Mouse (Mus musculus) neural tube, embryonic 14.5 days (tissue): ENCODE measurements around the gene Zfp985. TPM values are rescaled to one million over a fixed set of nuclear protein-coding genes. Genes with fewer than 3 reads are reported as not detected.
"Not testable (repeated sequence)": the region's sequence is repeated elsewhere in the genome, so short reads cannot be mapped to it uniquely, and the experiment has no call there.

Experiments used
- ATAC-seq: fragments of 200-750 bp; cut with Nextera tagmentation; 2 replicates; pipeline ENCODE4 v1.8.0; 2017; ENCODE audit warnings: low read depth, mild to moderate bottlenecking, moderate TSS enrichment, moderate library complexity
- H3K27ac ChIP-seq: fragments of 300-500 bp; sonication (generic); 2 replicates; pipeline ENCODE4 v1.5.1; 2014; ENCODE audit warnings: low read depth, mild to moderate bottlenecking, control low read depth, low read length, moderate library complexity, mixed read lengths
- H3K27me3 ChIP-seq: fragments of 300-500 bp; sonication (generic); 2 replicates; pipeline ENCODE4 v1.6.1; 2014; ENCODE audit warnings: low read length; ENCODE audit not compliant: control insufficient read depth, insufficient read depth
- H3K36me3 ChIP-seq: fragments of 300-500 bp; sonication (generic); 2 replicates; pipeline ENCODE4 v1.6.1; 2014; ENCODE audit warnings: low read length, mixed read lengths; ENCODE audit not compliant: control insufficient read depth, insufficient read depth
- H3K4me1 ChIP-seq: fragments of 300-500 bp; sonication (generic); 2 replicates; pipeline ENCODE4 v1.6.1; 2014; ENCODE audit warnings: low read length; ENCODE audit not compliant: control insufficient read depth, insufficient read depth
- H3K4me2 ChIP-seq: fragments of 300-500 bp; sonication (generic); 2 replicates; pipeline ENCODE4 v1.6.1; 2014; ENCODE audit warnings: mild to moderate bottlenecking, low read depth, low read length, control low read depth
- H3K4me3 ChIP-seq: fragments of 300-500 bp; sonication (generic); 2 replicates; pipeline ENCODE4 v1.5.1; 2014; ENCODE audit warnings: low read depth, low read length, control low read depth, mixed read lengths
- H3K9ac ChIP-seq: fragments of 300-500 bp; sonication (generic); replicated peaks from 2 replicates; pipeline ENCODE4 v1.6.1; 2014; ENCODE audit warnings: low read depth, mild to moderate bottlenecking, control low read depth, low read length, mixed read lengths
- H3K9me3 ChIP-seq: fragments of 300-500 bp; sonication (generic); 2 replicates; pipeline ENCODE4 v1.6.1; 2016; ENCODE audit warnings: low read length; ENCODE audit not compliant: control insufficient read depth
- WGBS: fragments of 180-500 bp; shearing (Covaris S2); extraction: QIAGEN DNeasy Blood & Tissue Kit; methylation state at CpG from one replicate; pipeline ENCODE4 v1.1.7; 2014; 5-methylcytosine and 5-hydroxymethylcytosine counted together
- polyA plus RNA-seq: library from polyadenylated mRNA; unstranded; fragments of >200 nt; fragmentation: Nextera tagmentation; extraction: Ambion mirVana; gene quantifications from 2 replicates; pipeline ENCODE4 v1.2.1, GENCODE M21; 2014

Zfp985 gene
- polyA plus RNA-seq: 0.27 and 0.44 TPM in 2 replicates

GRCm38 (mm10) chr4:147553071-147553470 is at the start of gene Zfp985:
Zfp985 (plus strand) TSS chr4:147553277.
- H3K9me3 ChIP-seq, H3K9ac ChIP-seq, ATAC-seq, H3K27me3 ChIP-seq, H3K4me3 ChIP-seq, H3K27ac ChIP-seq, H3K4me1 ChIP-seq, H3K36me3 ChIP-seq, H3K4me2 ChIP-seq: not testable (repeated sequence)
- 85% methylated on average over 5 of the region's 5 CpGs for WGBS

GRCm38 (mm10) chr4:147509174-147509573 is 43.9 kb upstream of the Zfp985 start:
- no peaks in the 10 kb centered on the region for H3K36me3 ChIP-seq
- H3K4me1 ChIP-seq: no peaks in the 10 kb centered on the region
- peaks cover 9% of the 10 kb centered on the region for H3K9me3 ChIP-seq
- no peak overlapping the region for H3K4me2 ChIP-seq
- H3K4me3 ChIP-seq: no peak overlapping the region
- no peak overlapping the region for H3K9ac ChIP-seq
- H3K27ac ChIP-seq: no peak overlapping the region
- no peak for ATAC-seq
- 89% methylated on average over 2 of the region's 2 CpGs for WGBS
- no peaks in the 10 kb centered on the region for H3K27me3 ChIP-seq

- H3K9me3 ChIP-seq: peaks cover 55% of the 10 kb centered on the region
- H3K36me3 ChIP-seq: no peaks in the 10 kb centered on the region
- WGBS: 76% methylated on average over 2 of the region's 2 CpGs
- H3K4me1 ChIP-seq: no peaks in the 10 kb centered on the region
- ATAC-seq: no peak
- no peaks in the 10 kb centered on the region for H3K27me3 ChIP-seq
- H3K9ac ChIP-seq: no peak overlapping the region
- H3K4me2 ChIP-seq: no peak overlapping the region
- no peak overlapping the region for H3K27ac ChIP-seq
- H3K4me3 ChIP-seq: no peak overlapping the region
Observed at GRCm38 (mm10) chr4:147518981-147519380, 34.1 kb upstream of the Zfp985 start.

DNA sequence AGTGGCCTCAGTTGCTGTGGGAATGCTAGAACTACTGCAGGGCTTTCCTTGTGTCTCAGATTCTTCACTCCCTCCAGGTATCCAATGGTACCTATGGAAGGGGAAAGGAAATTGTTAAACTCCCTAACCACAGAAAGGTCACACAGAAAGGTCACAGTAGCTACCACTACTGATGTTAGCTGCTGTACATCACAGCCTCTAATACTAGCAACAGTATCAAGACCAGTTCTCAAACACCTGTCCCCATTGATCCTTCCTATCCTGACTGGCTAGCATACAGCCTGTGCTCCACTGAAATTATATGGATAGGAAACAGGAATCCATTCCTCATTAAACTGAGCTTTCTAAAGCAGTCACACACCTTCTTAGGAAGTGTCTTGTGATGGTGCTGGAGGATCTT is 33.0 kb upstream of the Zfp985 start:
- Histone ChIP-seq H3K36me3 (no peaks in the 10 kb centered on the region), H3K27me3 (no peaks in the 10 kb centered on the region), H3K4me2 (no peak overlapping the region), H3K9me3 (peaks cover 57% of the 10 kb centered on the region), H3K9ac (no peak overlapping the region), H3K4me3 (no peak overlapping the region), H3K27ac (no peak overlapping the region), H3K4me1 (no peaks in the 10 kb centered on the region)
- no peak for ATAC-seq

DNA sequence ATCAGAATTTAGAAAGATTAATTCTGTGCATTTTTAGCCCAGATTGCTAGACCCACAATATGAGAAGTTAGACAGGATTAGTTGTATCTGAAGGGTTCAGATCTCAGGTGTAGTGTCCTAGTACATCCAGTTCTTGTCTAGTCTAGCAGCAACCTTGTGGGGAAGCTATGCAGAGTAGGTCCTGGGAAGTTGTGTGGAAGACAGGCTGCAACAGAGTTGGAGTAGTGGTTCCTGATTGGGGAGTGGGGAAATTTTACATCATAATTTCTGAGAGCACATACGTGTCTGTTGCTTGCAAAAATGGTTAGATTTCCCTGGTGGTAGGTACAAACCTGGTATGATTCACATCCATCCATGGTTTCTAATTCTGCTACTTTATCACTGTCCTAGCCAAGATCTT is 28.0 kb upstream of the Zfp985 start:
- H3K4me2 ChIP-seq: no peak overlapping the region
- H3K9ac ChIP-seq: no peak overlapping the region
- H3K4me3 ChIP-seq: no peak overlapping the region
- H3K4me1 ChIP-seq: no peaks in the 10 kb centered on the region
- no peaks in the 10 kb centered on the region for H3K27me3 ChIP-seq
- H3K27ac ChIP-seq: no peak overlapping the region
- ATAC-seq: no peak
- WGBS: 82% methylated on average over 1 of the region's 1 CpGs
- no peaks in the 10 kb centered on the region for H3K36me3 ChIP-seq
- H3K9me3 ChIP-seq: peaks cover 43% of the 10 kb centered on the region

DNA sequence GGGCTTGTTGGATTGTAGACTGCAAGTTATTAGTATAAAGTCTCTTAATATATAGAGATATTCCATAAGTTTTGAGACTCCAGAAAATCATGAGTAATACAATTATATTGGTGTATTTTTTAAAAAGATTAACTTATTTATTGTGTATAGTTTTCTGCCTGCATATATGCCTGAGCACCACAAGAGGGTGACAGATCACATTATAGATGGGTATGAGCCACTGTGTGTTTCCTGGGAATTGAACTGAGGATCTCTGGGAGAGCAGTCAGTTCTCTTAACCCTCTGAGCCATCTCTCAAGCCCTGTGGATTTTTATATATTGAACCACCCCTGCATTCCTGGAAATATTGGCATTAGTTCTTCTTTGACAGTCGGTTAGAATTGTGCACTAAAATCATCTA is 22.7 kb upstream of the Zfp985 start:
- Histone ChIP-seq H3K36me3 (no peaks in the 10 kb centered on the region), H3K9me3 (peaks cover 18% of the 10 kb centered on the region), H3K27ac (no peak overlapping the region), H3K4me2 (no peak overlapping the region), H3K4me3 (no peak overlapping the region), H3K4me1 (no peaks in the 10 kb centered on the region), H3K27me3 (no peaks in the 10 kb centered on the region), H3K9ac (no peak overlapping the region)
- ATAC-seq: no peak
- 91% methylated on average over 1 of the region's 1 CpGs for WGBS

DNA sequence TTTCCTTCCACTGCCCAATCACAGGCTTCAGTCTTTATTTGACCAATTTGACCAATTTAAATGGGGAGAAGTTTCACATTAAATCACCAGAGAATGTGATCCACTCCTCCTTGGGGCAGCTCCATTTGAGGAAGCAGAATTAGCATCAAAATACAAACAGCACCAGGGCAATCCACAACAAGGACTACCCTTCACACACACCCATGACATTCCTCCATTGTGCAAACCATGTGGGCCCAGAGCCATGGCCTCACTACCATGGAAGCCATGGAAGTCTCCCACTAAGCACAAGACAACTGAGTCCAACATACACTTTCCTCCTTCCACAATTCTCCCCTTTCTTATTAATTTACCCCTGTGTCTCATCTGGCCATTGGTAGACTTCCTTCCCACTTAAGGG is 17.2 kb upstream of the Zfp985 start:
- not testable (repeated sequence) for ATAC-seq, H3K36me3 ChIP-seq, H3K9ac ChIP-seq, H3K4me1 ChIP-seq, H3K27ac ChIP-seq, H3K4me3 ChIP-seq, H3K27me3 ChIP-seq, H3K4me2 ChIP-seq
- H3K9me3 ChIP-seq: peaks cover 14% of the 10 kb centered on the region

- ATAC-seq: no peak
- peaks cover 15% of the 10 kb centered on the region for H3K9me3 ChIP-seq
- WGBS: 84% methylated on average over 2 of the region's 2 CpGs
- H3K27me3 ChIP-seq: no peaks in the 10 kb centered on the region
- H3K9ac ChIP-seq: no peak overlapping the region
- H3K27ac ChIP-seq: no peak overlapping the region
- no peaks in the 10 kb centered on the region for H3K36me3 ChIP-seq
- H3K4me1 ChIP-seq: no peaks in the 10 kb centered on the region
- H3K4me3 ChIP-seq: no peak overlapping the region
- no peak overlapping the region for H3K4me2 ChIP-seq
Observed at GRCm38 (mm10) chr4:147537702-147538101, 15.4 kb upstream of the Zfp985 start.

DNA sequence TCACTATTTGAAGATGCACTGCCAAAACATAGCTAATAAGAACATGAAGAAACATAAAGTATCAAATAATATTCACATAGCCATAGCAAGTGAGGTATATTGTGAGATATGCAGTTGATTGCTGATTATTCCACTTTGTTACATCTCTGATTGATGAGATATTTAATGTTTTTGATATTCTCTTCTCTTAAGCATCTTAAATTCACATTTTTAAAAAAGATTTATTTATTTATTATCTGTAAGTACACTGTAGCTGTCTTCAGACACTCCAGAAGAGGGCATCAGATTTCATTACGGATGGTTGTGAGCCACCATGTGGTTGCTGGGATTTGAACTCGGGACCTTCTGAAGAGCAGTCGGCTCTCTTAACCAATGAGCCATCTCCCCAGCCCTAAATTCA is 13.2 kb upstream of the Zfp985 start, which contains the start of gene Gm16503:
Gm16503 (plus strand) TSS at position 301 of the 400 bp plus-strand sequence.
- ATAC-seq, H3K4me1 ChIP-seq, H3K4me2 ChIP-seq, H3K9ac ChIP-seq, H3K36me3 ChIP-seq, H3K4me3 ChIP-seq, H3K27ac ChIP-seq, H3K27me3 ChIP-seq: not testable (repeated sequence)
- H3K9me3 ChIP-seq: peaks cover 15% of the 10 kb centered on the region
- 94% methylated on average over 3 of the region's 3 CpGs for WGBS

DNA sequence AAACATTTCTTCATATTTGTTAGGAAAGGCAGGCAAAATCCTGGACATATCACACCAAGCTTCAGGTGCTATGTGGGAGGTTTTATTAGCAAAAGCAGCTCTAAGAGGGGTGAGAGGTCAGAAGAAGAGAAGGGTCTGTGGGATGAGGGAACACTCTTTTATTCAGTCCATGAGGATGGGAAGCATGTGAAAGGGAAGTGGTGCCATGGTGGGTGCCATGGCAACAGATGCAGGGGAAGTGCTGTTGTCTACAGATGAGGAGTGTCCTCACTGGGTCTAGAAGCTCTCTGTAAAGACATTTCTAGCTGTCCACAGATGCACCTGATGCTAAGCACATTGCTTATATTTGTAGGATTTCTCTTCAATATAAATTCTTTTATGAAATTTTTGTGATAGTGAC is 12.0 kb upstream of the Zfp985 start:
- H3K27me3 ChIP-seq: no peaks in the 10 kb centered on the region
- no peak overlapping the region for H3K27ac ChIP-seq
- peaks cover 15% of the 10 kb centered on the region for H3K9me3 ChIP-seq
- no peak overlapping the region for H3K9ac ChIP-seq
- H3K4me1 ChIP-seq: no peaks in the 10 kb centered on the region
- no peak overlapping the region for H3K4me3 ChIP-seq
- H3K36me3 ChIP-seq: no peaks in the 10 kb centered on the region
- H3K4me2 ChIP-seq: no peak overlapping the region
- ATAC-seq: no peak
